ENCODE assay signal across 19 mouse cellular contexts in the genomic region with DNA sequence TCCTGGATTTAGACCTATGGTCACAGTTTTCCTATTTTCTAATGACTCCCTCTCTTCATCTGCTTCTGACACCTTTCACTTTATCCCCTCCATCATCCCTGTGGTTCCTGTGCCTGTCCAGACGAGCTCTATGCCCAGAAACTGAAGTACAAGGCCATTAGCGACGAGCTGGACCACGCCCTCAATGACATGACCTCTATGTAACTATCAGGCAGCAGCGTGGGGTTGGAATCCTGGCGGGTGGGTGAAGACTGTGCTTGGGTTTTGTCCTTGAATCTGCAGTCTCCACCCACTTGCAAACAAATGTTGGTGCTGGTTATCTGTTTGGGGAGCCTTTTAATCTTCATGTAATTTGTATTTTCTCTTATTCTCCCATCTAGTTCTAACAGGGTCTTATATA. TPM values are rescaled to one million over a fixed set of nuclear protein-coding genes. Genes with fewer than 3 reads are reported as not detected.
DNase-seq lines count a peak whose midpoint lies in the region.
"Had no signal": no experiment of that assay in that cellular context is flagged by ENCODE, and none has a peak within 500 bp of the region (broad histone marks: within the 10 kb centered on the region; RNA-seq: fewer than 3 reads in every experiment).

No protein-coding gene starts in this region.

- peak; percentile 66 for DNase-seq in adrenal gland, adult 2 months
- no peak for DNase-seq in adrenal gland, adult 18-20 months (ENCODE audit: low spot score in 2 of 2)
- peak; percentile 78 for DNase-seq in ovary, adult 18-20 months (ENCODE audit: low spot score)
- DNase-seq in ovary, postnatal 10 days (ENCODE audit: low spot score) = no peak
- DNase-seq in ES-CJ7 (ENCODE audit: low read depth, low spot score) (peak; percentile 77), ZHBTc4 (ENCODE audit: low read depth, low spot score) (peak; percentile 81)
- no peak for DNase-seq in heart, adult 9 months (ENCODE audit: low spot score in 2 of 2)
- DNase-seq: B cell, adult 2 months; cerebellum, adult 11 months; cerebellum, adult 2 months; cerebellum, adult 9-11 months; cerebellum, postnatal 25 days; forebrain, postnatal 0 days; gastrocnemius, adult 2 months; gastrocnemius, postnatal 25 days; heart, adult 18-20 months; heart, postnatal 14 days; heart, postnatal 4 days; kidney, adult 18-20 months had no signal

RNA-seq across cellular contexts. Expression of gene Nup210l, which starts 13.0 kb away (rescaled TPM):
- under 1 TPM; 0.63 to 0.66 TPM for total RNA-seq in adrenal gland, adult 2 months (2021)
- 0.26 TPM in 2 replicates for polyA plus RNA-seq in adrenal gland, adult 2 months (2012; rRNA removed)
- under 1 TPM; 0.48 to 0.53 TPM for total RNA-seq in adrenal gland, adult 18-20 months (2021)

RNA-seq across cellular contexts. Expression of gene Tpm3, which starts 18.4 kb away (rescaled TPM):
- total RNA-seq in adrenal gland, adult 2 months (2021) = 100 to 1,000 TPM; 198 to 209 TPM
- polyA plus RNA-seq in adrenal gland, adult 2 months (2012; rRNA removed) = 44.8 and 86.7 TPM in 2 replicates
- total RNA-seq in adrenal gland, adult 18-20 months (2021) = 100 to 1,000 TPM; 169 to 191 TPM

RNA-seq across cellular contexts. Expression of gene Ubap2l, which starts 38.5 kb away (rescaled TPM):
- total RNA-seq in adrenal gland, adult 2 months (2021) = 100 to 1,000 TPM; 148 to 181 TPM
- 96.4 and 103 TPM in 2 replicates for polyA plus RNA-seq in adrenal gland, adult 2 months (2012; rRNA removed)
- total RNA-seq in adrenal gland, adult 18-20 months (2021) = 100 to 1,000 TPM; 142 to 156 TPM

RNA-seq across cellular contexts. Expression of gene 4933434E20Rik, which starts 39.5 kb away (rescaled TPM):
- 100 to 1,000 TPM in 1 of 2 experiments, 10 to 100 TPM in 1; 80.8 to 100 TPM for total RNA-seq in adrenal gland, adult 2 months (2021)
- polyA plus RNA-seq in adrenal gland, adult 2 months (2012; rRNA removed) = 13.8 and 14.8 TPM in 2 replicates
- total RNA-seq in adrenal gland, adult 18-20 months (2021) = 10 to 100 TPM; 88.2 to 89.0 TPM

Comparison
In these comparisons a context has a peak if more than half of its experiments do, and no peak if none do; other contexts are left out.
1. DNase-seq: peak in adrenal gland, adult 2 months (single experiment), ovary, adult 18-20 months (single experiment), ES-CJ7 (single experiment) and ZHBTc4 (single experiment); none in adrenal gland, adult 18-20 months (0 of 2), ovary, postnatal 10 days (single experiment) and heart, adult 9 months (0 of 2).